Mouse (Mus musculus) retina, postnatal 7 days (tissue): ENCODE data around the gene Krt42.
"Not testable (repeated sequence)": the region's sequence is repeated elsewhere in the genome, so short reads cannot be mapped to it uniquely, and the experiment has no call there.

Experiments
- DNase-seq: peaks from one replicate; pipeline ENCODE4 v3.0.0-alpha.2; 2012; ENCODE audit warnings: low read depth, low spot score

The Krt42 gene

GRCm38 (mm10) chr11:100278759-100279158 lies 9.1 kb upstream of the Krt42 start:
- no peak for DNase-seq

- DNase-seq, result no peak
Measured at GRCm38 (mm10) chr11:100277726-100278480, 8.2 kb upstream of the Krt42 start.

- DNase-seq, result no peak
Measured at GRCm38 (mm10) chr11:100275466-100275865, 5.8 kb upstream of the Krt42 start.

GRCm38 (mm10) chr11:100274719-100275118 lies 5.0 kb upstream of the Krt42 start:
- no peak for DNase-seq

- no peak for DNase-seq
Measured at GRCm38 (mm10) chr11:100271878-100272277, 2.2 kb upstream of the Krt42 start.

- DNase-seq, result no peak
Measured at GRCm38 (mm10) chr11:100262058-100262980, 7.4 kb downstream of the Krt42 start.

GRCm38 (mm10) chr11:100261235-100261605 lies 8.5 kb downstream of the Krt42 start:
- DNase-seq, result no peak

GRCm38 (mm10) chr11:100260514-100261234 lies 9.0 kb downstream of the Krt42 start, which contains the start of gene Krt17:
Krt17 (minus strand) TSS chr11:100261029.
- DNase-seq, result no peak

- DNase-seq, result no peak
Measured at GRCm38 (mm10) chr11:100259079-100259478, 10.6 kb downstream of the Krt42 start.

- DNase-seq, result no peak
Measured at GRCm38 (mm10) chr11:100257967-100258366, 11.7 kb downstream of the Krt42 start.

- DNase-seq, result no peak
Measured at GRCm38 (mm10) chr11:100255514-100255913, 14.2 kb downstream of the Krt42 start.

GRCm38 (mm10) chr11:100254360-100255090 lies 15.1 kb downstream of the Krt42 start:
- no peak for DNase-seq

- no peak for DNase-seq
Measured at GRCm38 (mm10) chr11:100248852-100249465, 20.7 kb downstream of the Krt42 start, which contains the start of gene Krt16. Krt16 (minus strand) TSS chr11:100248902.

GRCm38 (mm10) chr11:100246471-100246870 lies 23.2 kb downstream of the Krt42 start:
- not testable (repeated sequence) for DNase-seq

GRCm38 (mm10) chr11:100240272-100240671 lies 29.4 kb downstream of the Krt42 start:
- not testable (repeated sequence) for DNase-seq

- no peak for DNase-seq
Measured at GRCm38 (mm10) chr11:100221741-100222140, 47.9 kb downstream of the Krt42 start.

GRCm38 (mm10) chr11:100219304-100219703 lies 50.4 kb downstream of the Krt42 start:
- no peak for DNase-seq
